Mouse (Mus musculus) heart, embryonic 12.5 days (tissue): ENCODE results near the gene U2surp. TPM values are rescaled to one million over a fixed set of nuclear protein-coding genes. Genes with fewer than 3 reads are reported as not detected.

Source experiments
- ATAC-seq: fragments of 200-750 bp; cut with Nextera tagmentation; 2 replicates; pipeline ENCODE4 v1.8.0; 2017; ENCODE audit warnings: moderate TSS enrichment, moderate library complexity; ENCODE audit not compliant: insufficient number of reproducible peaks, low FRiP score
- H3K27ac ChIP-seq: fragments of 300-500 bp; sonication (generic); 2 replicates; pipeline ENCODE4 v1.5.1; 2016; ENCODE audit warnings: mild to moderate bottlenecking, moderate library complexity; ENCODE audit not compliant: poor library complexity, severe bottlenecking
- H3K27me3 ChIP-seq: fragments of 300-500 bp; sonication (generic); replicated peaks from 2 replicates; pipeline ENCODE4 v1.6.1; 2016; ENCODE audit warnings: mild to moderate bottlenecking, moderate library complexity
- H3K36me3 ChIP-seq: fragments of 300-500 bp; sonication (generic); 2 replicates; pipeline ENCODE4 v1.6.1; 2016; ENCODE audit warnings: mild to moderate bottlenecking, moderate library complexity
- H3K4me1 ChIP-seq: fragments of 300-500 bp; sonication (generic); replicated peaks from 2 replicates; pipeline ENCODE4 v1.6.1; 2016; ENCODE audit warnings: mild to moderate bottlenecking
- H3K4me2 ChIP-seq: fragments of 300-500 bp; sonication (generic); 2 replicates; pipeline ENCODE4 v1.6.1; 2016; ENCODE audit warnings: mild to moderate bottlenecking, moderate library complexity
- H3K4me3 ChIP-seq: fragments of 300-500 bp; sonication (generic); 2 replicates; pipeline ENCODE4 v1.5.1; 2016; ENCODE audit warnings: mild to moderate bottlenecking
- H3K9ac ChIP-seq: fragments of 300-500 bp; sonication (generic); 2 replicates; pipeline ENCODE4 v1.6.1; 2016; ENCODE audit warnings: mild to moderate bottlenecking, moderate library complexity
- H3K9me3 ChIP-seq: fragments of 300-500 bp; sonication (generic); replicated peaks from 2 replicates; pipeline ENCODE4 v1.6.1; 2016; ENCODE audit warnings: mild to moderate bottlenecking, moderate library complexity
- WGBS: fragments of 180-500 bp; shearing (Covaris S2); methylation state at CpG from one replicate; pipeline ENCODE4 v1.1.7; 2016; 5-methylcytosine and 5-hydroxymethylcytosine counted together
- polyA plus RNA-seq: library from polyadenylated mRNA; unstranded; fragments of >200 nt; fragmentation: Nextera tagmentation; extraction: Ambion mirVana; gene quantifications from 2 replicates; pipeline ENCODE4 v1.2.1, GENCODE M21; 2016

U2surp gene
- polyA plus RNA-seq, 1 experiment from 2014 or later, result 101 TPM

GRCm38 (mm10) chr9:95451931-95452330 is 59.9 kb downstream of the U2surp start:
- H3K9me3 ChIP-seq, result no peaks in the 10 kb centered on the region
- no peak overlapping the region for H3K9ac ChIP-seq
- peaks cover 13% of the 10 kb centered on the region for H3K36me3 ChIP-seq
- H3K27ac ChIP-seq, result no peak overlapping the region
- no peak overlapping the region for H3K4me3 ChIP-seq
- ATAC-seq, result no peak
- peaks cover 13% of the 10 kb centered on the region for H3K4me1 ChIP-seq
- H3K4me2 ChIP-seq, result no peak overlapping the region
- 67% methylated on average over 3 of the region's 3 CpGs for WGBS
- H3K27me3 ChIP-seq, result no peaks in the 10 kb centered on the region

DNA sequence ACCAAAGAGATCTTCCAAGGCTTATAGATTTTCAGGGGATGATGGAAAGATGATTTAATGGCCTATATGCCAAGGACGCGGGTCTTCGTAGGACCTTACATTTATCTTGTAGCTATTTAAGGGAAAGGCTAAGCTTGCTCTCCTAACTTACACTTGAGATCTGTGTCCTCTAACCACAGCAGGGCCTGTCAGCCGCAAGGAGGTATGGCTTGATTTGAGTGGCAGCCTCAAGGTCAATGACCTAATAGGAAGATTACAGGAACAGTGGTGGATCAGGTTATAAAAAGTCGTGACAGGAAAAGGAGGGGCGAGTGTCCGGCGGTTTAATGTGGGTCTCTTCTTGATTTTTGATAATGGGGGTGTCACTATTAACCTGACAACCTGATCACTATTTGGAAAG is 61.2 kb downstream of the U2surp start:
- H3K4me2 ChIP-seq, result no peak overlapping the region
- no peak overlapping the region for H3K9ac ChIP-seq
- no peak for ATAC-seq
- H3K4me3 ChIP-seq, result no peak overlapping the region
- whole genome bisulfite sequencing, result 62% methylated on average over 8 of the region's 8 CpGs
- no peak overlapping the region; the same call in 1 of the 2 replicates for H3K27ac ChIP-seq
- no peaks in the 10 kb centered on the region for H3K27me3 ChIP-seq
- H3K4me1 ChIP-seq, result peaks cover 17% of the 10 kb centered on the region
- H3K9me3 ChIP-seq, result no peaks in the 10 kb centered on the region; the same call in 1 of the 2 replicates
- H3K36me3 ChIP-seq, result no peaks in the 10 kb centered on the region

DNA sequence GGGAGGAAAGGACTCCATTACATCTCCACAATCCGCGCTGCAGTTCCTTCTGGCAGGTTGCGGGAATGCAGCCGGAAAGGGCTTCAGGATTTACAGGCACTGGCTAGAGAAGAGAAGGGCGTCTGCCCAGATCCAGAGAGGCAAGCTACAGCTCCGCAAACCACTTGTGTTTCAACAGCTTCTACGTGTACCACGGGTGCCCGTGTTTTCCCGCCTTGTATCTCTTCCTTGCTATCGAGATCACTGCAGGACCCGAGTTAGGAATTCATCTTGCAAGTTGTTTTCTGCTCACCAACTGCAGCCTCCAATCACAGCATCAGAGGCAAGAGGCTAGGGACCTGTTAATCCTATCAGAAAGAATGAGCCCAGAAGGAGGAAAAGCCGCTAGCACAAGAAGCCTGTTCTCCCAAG is 69.5 kb downstream of the U2surp start:
- Histone ChIP-seq H3K27me3 (no peaks in the 10 kb centered on the region), H3K36me3 (no peaks in the 10 kb centered on the region), H3K9ac (peak overlapping the region; percentile 44), H3K9me3 (no peaks in the 10 kb centered on the region; the same call in 1 of the 2 replicates), H3K4me3 (peak overlapping the region; percentile 31), H3K4me2 (peak overlapping the region; percentile 67), H3K27ac (no peak overlapping the region), H3K4me1 (peaks cover 18% of the 10 kb centered on the region; the same call in 1 of the 2 replicates)
- no peak for ATAC-seq
- WGBS, result 7% methylated on average over 13 of the region's 13 CpGs

DNA sequence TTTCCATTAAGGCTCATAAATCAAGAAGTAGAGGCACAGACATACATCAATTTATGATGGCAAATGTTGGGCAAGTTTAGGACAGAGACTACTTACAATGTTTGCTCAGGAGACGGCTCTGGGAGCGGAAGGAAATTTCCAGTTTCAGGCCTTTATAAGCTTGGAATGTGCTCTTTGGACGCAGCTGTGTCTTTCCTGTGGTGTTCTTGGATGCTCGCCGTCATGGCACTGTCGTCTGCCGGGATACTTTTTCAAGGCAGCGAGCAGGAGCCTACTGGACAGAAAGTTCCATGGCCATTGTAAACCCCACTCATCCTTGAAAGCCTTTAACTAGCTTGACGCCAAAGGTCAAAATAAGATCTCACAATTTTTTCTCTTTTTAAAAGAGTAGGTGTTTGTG is 73.9 kb downstream of the U2surp start:
- Histone ChIP-seq H3K27me3 (no peaks in the 10 kb centered on the region), H3K9ac (no peak overlapping the region), H3K4me3 (no peak overlapping the region), H3K9me3 (no peaks in the 10 kb centered on the region), H3K27ac (no peak overlapping the region), H3K4me2 (no peak overlapping the region), H3K36me3 (no peaks in the 10 kb centered on the region), H3K4me1 (peaks cover 17% of the 10 kb centered on the region; the same call in 1 of the 2 replicates)
- 88% methylated on average over 9 of the region's 9 CpGs for WGBS
- no peak for ATAC-seq

- Histone ChIP-seq H3K4me1 (peaks cover 5% of the 10 kb centered on the region; the same call in 1 of the 2 replicates), H3K4me2 (no peak overlapping the region), H3K27ac (no peak overlapping the region), H3K36me3 (no peaks in the 10 kb centered on the region), H3K4me3 (no peak overlapping the region), H3K9ac (no peak overlapping the region), H3K27me3 (no peaks in the 10 kb centered on the region), H3K9me3 (no peaks in the 10 kb centered on the region)
- WGBS, result 67% methylated on average over 4 of the region's 4 CpGs
- ATAC-seq, result no peak
These were observed 75.5 kb downstream of the U2surp start for GRCm38 (mm10) chr9:95436294-95436613.

- H3K27me3 ChIP-seq, result no peaks in the 10 kb centered on the region
- ATAC-seq, result no peak
- H3K9ac ChIP-seq, result no peak overlapping the region
- H3K4me2 ChIP-seq, result no peak overlapping the region
- no peak overlapping the region for H3K27ac ChIP-seq
- no peak overlapping the region for H3K4me3 ChIP-seq
- H3K36me3 ChIP-seq, result no peaks in the 10 kb centered on the region
- WGBS, result 70% methylated on average over 20 of the region's 20 CpGs
- H3K9me3 ChIP-seq, result no peaks in the 10 kb centered on the region
- peaks cover 5% of the 10 kb centered on the region; the same call in 1 of the 2 replicates for H3K4me1 ChIP-seq
These were observed 76.1 kb downstream of the U2surp start for GRCm38 (mm10) chr9:95435506-95436293.

GRCm38 (mm10) chr9:95428277-95428676 is 83.5 kb downstream of the U2surp start:
- H3K4me2 ChIP-seq, result no peak overlapping the region
- no peak overlapping the region for H3K4me3 ChIP-seq
- no peaks in the 10 kb centered on the region for H3K27me3 ChIP-seq
- no peak for ATAC-seq
- 77% methylated on average over 4 of the region's 4 CpGs for WGBS
- H3K36me3 ChIP-seq, result no peaks in the 10 kb centered on the region
- no peaks in the 10 kb centered on the region for H3K4me1 ChIP-seq
- H3K9me3 ChIP-seq, result peaks cover 4% of the 10 kb centered on the region; the same call in 1 of the 2 replicates
- no peak overlapping the region for H3K9ac ChIP-seq
- H3K27ac ChIP-seq, result no peak overlapping the region

GRCm38 (mm10) chr9:95413911-95414310 is 97.9 kb downstream of the U2surp start:
- ATAC-seq, result no peak
- H3K4me2 ChIP-seq, result no peak overlapping the region

GRCm38 (mm10) chr9:95412047-95412446 is 99.7 kb downstream of the U2surp start:
- 85% methylated on average over 4 of the region's 4 CpGs for WGBS

More at GRCm38 (mm10) chr9:95413911-95414310, 97.9 kb downstream of the U2surp start:
- H3K4me3 ChIP-seq, result no peak overlapping the region
- 0 out of 2 replicates have a peak, but pooled peaks cover 2% of the 10 kb centered on the region for H3K27me3 ChIP-seq
- no peaks in the 10 kb centered on the region for H3K4me1 ChIP-seq
- no peaks in the 10 kb centered on the region for H3K36me3 ChIP-seq
- no peak overlapping the region for H3K9ac ChIP-seq
- no peak overlapping the region for H3K27ac ChIP-seq
- no peaks in the 10 kb centered on the region; the same call in 1 of the 2 replicates for H3K9me3 ChIP-seq

GRCm38 (mm10) chr9:95407586-95408220 is 104.1 kb downstream of the U2surp start:
- WGBS, result 0% methylated on average over 24 of the region's 24 CpGs

More at GRCm38 (mm10) chr9:95412047-95412446, 99.7 kb downstream of the U2surp start:
- H3K27me3 ChIP-seq, result 0 out of 2 replicates have a peak, but pooled peaks cover 2% of the 10 kb centered on the region
- 0 out of 2 replicates have a peak, but pooled peaks cover 7% of the 10 kb centered on the region for H3K4me1 ChIP-seq
- no peaks in the 10 kb centered on the region for H3K36me3 ChIP-seq
- H3K9ac ChIP-seq, result no peak overlapping the region
- no peak overlapping the region for H3K4me3 ChIP-seq
- no peaks in the 10 kb centered on the region; the same call in 1 of the 2 replicates for H3K9me3 ChIP-seq
- H3K4me2 ChIP-seq, result no peak overlapping the region
- no peak for ATAC-seq
- no peak overlapping the region for H3K27ac ChIP-seq

More at GRCm38 (mm10) chr9:95407586-95408220, 104.1 kb downstream of the U2surp start:
- ATAC-seq, result peak; percentile 27
- H3K9me3 ChIP-seq, result no peaks in the 10 kb centered on the region
- H3K4me2 ChIP-seq, result peak overlapping the region; percentile 95
- H3K36me3 ChIP-seq, result no peaks in the 10 kb centered on the region
- peak overlapping the region; percentile 41; the same call in 1 of the 2 replicates for H3K27ac ChIP-seq
- H3K4me1 ChIP-seq, result peaks cover 12% of the 10 kb centered on the region
- peaks cover 11% of the 10 kb centered on the region for H3K27me3 ChIP-seq
- H3K9ac ChIP-seq, result peak overlapping the region; percentile 79
- peak overlapping the region; percentile 81 for H3K4me3 ChIP-seq
